Mouse (Mus musculus): ENCODE results near the gene Ptma. TPM values are rescaled to one million over a fixed set of nuclear protein-coding genes. Genes with fewer than 3 reads are reported as not detected.

The Ptma gene
- polyA plus RNA-seq, 1 experiment from 2014 or later: 2,480 TPM

DNA sequence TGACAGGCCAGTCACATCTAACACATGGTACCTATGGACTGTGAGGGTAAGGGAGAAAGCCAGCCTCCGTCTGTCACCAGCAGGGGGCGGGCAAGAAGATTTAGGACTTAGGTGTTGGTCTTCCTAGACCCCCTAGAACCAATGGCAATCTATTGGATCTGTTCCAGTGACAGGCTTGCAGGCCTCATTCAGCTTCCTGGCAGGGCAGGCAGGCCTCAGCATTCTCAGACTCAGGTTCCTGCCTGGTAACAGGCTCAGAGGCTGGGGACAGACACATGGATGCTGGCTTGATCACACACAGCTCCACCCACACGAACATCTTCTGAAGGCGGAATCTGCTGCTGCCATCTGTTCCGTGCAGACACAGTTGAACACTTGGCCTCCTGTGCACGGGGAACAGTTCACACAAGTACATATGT, 25.4 kb upstream of the Ptma start:
- Histone ChIP-seq H3K9ac (ENCODE audit: low read length) (no peak overlapping the region), H3K9me3 (replicated peaks; ENCODE audit: control insufficient read depth, low read length) (no peaks in the 10 kb centered on the region), H3K4me1 (ENCODE audit: control insufficient read depth, insufficient read depth, low read length) (peaks cover 29% of the 10 kb centered on the region), H3K36me3 (ENCODE audit: control insufficient read depth, insufficient read depth, low read length) (no peaks in the 10 kb centered on the region), H3K4me3 (ENCODE audit: low read depth, low read length) (no peak overlapping the region), H3K27ac (ENCODE audit: low read depth, low read length) (peak overlapping the region; percentile 82), H3K27me3 (replicated peaks; ENCODE audit: control insufficient read depth, insufficient read depth, low read length) (no peaks in the 10 kb centered on the region), H3K4me2 (ENCODE audit: low read length) (no peak overlapping the region)
- 32% methylated on average over 6 of the region's 6 CpGs for WGBS
- DNase-seq (ENCODE audit: low spot score): peak; percentile 83
- ATAC-seq: peak; percentile 12

GRCm38 (mm10) chr1:86501559-86501958, 25.0 kb upstream of the Ptma start:
- H3K9ac ChIP-seq (ENCODE audit: low read length): peak overlapping the region; percentile 40; the same call in 1 of the 2 replicates
- H3K4me3 ChIP-seq (ENCODE audit: low read depth, low read length): no peak overlapping the region
- peak overlapping the region; percentile 5; the same call in 1 of the 2 replicates for H3K4me2 ChIP-seq (ENCODE audit: low read length)
- peaks cover 31% of the 10 kb centered on the region for H3K4me1 ChIP-seq (ENCODE audit: control insufficient read depth, insufficient read depth, low read length)
- ATAC-seq: peak; percentile 19
- H3K27ac ChIP-seq (ENCODE audit: low read depth, low read length): peak overlapping the region; percentile 82
- DNase-seq (ENCODE audit: low spot score): peak; percentile 92
- no peaks in the 10 kb centered on the region for H3K27me3 ChIP-seq (replicated peaks; ENCODE audit: control insufficient read depth, insufficient read depth, low read length)
- no peaks in the 10 kb centered on the region for H3K9me3 ChIP-seq (replicated peaks; ENCODE audit: control insufficient read depth, low read length)
- WGBS: 0% methylated on average over 4 of the region's 4 CpGs
- no peaks in the 10 kb centered on the region for H3K36me3 ChIP-seq (ENCODE audit: control insufficient read depth, insufficient read depth, low read length)

DNA sequence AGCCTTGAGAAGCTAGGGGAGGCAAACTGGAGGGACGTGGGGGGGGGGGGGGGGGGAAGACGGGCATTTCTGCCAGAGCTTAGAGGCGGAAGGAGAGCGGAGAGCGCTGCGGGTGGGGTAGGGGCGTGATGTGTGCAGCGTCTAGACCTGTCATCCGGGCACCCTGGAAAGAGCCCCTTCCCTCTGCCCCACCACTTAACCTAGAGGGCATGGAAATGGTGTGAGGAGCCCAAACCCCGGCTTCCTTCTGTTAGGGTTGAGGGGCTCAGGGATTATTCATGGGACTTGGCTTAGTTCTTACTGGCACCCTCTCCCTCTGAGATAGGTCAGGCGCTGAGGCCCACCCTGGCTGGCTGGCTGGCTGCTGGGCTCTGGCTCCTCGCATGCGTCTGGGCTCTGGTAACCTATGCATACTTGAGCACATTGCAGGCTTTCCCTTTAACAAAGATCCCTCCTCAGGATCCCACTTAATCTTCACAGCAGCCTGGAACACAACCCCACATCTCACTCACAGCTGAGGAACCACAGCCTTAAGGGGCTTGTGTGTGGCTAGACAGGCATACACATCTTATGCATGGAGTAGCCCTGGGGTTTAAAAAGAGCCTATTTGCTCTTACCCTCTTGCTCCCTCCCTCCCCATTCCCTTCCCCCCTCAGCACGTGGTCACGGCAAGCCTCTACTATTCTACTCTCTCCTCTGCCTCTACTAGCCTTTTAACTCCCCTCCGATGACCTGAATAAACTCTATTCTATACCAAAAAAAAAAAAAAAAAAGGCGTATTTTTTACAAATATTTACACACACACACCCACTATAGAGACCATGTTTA, 24.1 kb upstream of the Ptma start:
- H3K4me1 ChIP-seq (ENCODE audit: control insufficient read depth, insufficient read depth, low read length): peaks cover 31% of the 10 kb centered on the region
- no peaks in the 10 kb centered on the region for H3K27me3 ChIP-seq (replicated peaks; ENCODE audit: control insufficient read depth, insufficient read depth, low read length)
- H3K4me2 ChIP-seq (ENCODE audit: low read length): peak overlapping the region; percentile 90; the same call in 1 of the 2 replicates
- H3K9ac ChIP-seq (ENCODE audit: low read length): peak overlapping the region; percentile 40
- DNase-seq (ENCODE audit: low spot score) (peak; percentile 27), ATAC-seq (no peak)
- no peaks in the 10 kb centered on the region for H3K9me3 ChIP-seq (replicated peaks; ENCODE audit: control insufficient read depth, low read length)
- no peak overlapping the region for H3K4me3 ChIP-seq (ENCODE audit: low read depth, low read length)
- 13% methylated on average over 14 of the region's 17 CpGs for WGBS
- H3K36me3 ChIP-seq (ENCODE audit: control insufficient read depth, insufficient read depth, low read length): no peaks in the 10 kb centered on the region
- H3K27ac ChIP-seq (ENCODE audit: low read depth, low read length): peak overlapping the region; percentile 99

DNA sequence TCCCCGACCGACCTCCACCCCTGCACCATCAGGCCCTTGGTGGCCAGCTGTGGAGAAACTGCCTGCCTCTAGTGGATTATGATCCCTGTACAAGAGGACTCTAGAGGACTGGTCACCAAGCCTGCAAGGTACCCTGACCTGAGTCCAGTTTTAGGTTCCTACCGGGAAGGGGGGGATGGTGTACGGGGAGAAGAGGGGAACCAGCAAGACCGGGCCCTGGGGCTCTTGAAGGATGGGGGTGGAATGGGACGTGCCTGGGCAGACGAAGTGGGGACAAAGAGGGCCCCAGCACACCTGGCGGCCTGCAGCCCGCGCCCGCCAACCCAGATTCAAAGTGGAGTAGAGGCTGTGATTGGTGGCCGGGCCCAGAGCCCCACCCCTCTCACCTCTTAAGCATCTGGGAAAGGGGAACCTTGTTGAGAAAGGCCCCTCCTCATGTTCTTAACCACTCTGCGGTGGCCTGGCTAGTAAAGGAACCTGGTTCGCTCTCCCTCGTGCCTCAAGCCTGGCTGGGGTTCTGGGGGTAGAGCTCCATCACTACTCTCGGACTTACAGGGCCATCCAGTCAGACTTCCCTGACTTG, 23.3 kb upstream of the Ptma start:
- Histone ChIP-seq H3K36me3 (ENCODE audit: control insufficient read depth, insufficient read depth, low read length) (no peaks in the 10 kb centered on the region), H3K27me3 (replicated peaks; ENCODE audit: control insufficient read depth, insufficient read depth, low read length) (no peaks in the 10 kb centered on the region), H3K4me2 (ENCODE audit: low read length) (peak overlapping the region; percentile 90), H3K9me3 (replicated peaks; ENCODE audit: control insufficient read depth, low read length) (no peaks in the 10 kb centered on the region), H3K4me1 (ENCODE audit: control insufficient read depth, insufficient read depth, low read length) (peaks cover 31% of the 10 kb centered on the region), H3K27ac (ENCODE audit: low read depth, low read length) (peak overlapping the region; percentile 99), H3K4me3 (ENCODE audit: low read depth, low read length) (peak overlapping the region; percentile 44), H3K9ac (ENCODE audit: low read length) (peak overlapping the region; percentile 89)
- WGBS: 10% methylated on average over 16 of the region's 16 CpGs
- ATAC-seq (peak; percentile 4), DNase-seq (ENCODE audit: low spot score) (peak; percentile 53)

GRCm38 (mm10) chr1:86503906-86504696, 22.4 kb upstream of the Ptma start:
- Histone ChIP-seq H3K27me3 (replicated peaks; ENCODE audit: control insufficient read depth, insufficient read depth, low read length) (no peaks in the 10 kb centered on the region), H3K4me2 (ENCODE audit: low read length) (peak overlapping the region; percentile 90), H3K4me3 (ENCODE audit: low read depth, low read length) (peak overlapping the region; percentile 44), H3K27ac (ENCODE audit: low read depth, low read length) (peak overlapping the region; percentile 99), H3K9ac (ENCODE audit: low read length) (peak overlapping the region; percentile 89), H3K36me3 (ENCODE audit: control insufficient read depth, insufficient read depth, low read length) (no peaks in the 10 kb centered on the region), H3K4me1 (ENCODE audit: control insufficient read depth, insufficient read depth, low read length) (peaks cover 31% of the 10 kb centered on the region), H3K9me3 (replicated peaks; ENCODE audit: control insufficient read depth, low read length) (no peaks in the 10 kb centered on the region)
- DNase-seq (ENCODE audit: low spot score) (peak; percentile 96), ATAC-seq (peak; percentile 87)
- under 1% methylated on average over 54 of the region's 64 CpGs for WGBS

- H3K4me2 ChIP-seq (ENCODE audit: low read length): peak overlapping the region; percentile 90
- peak overlapping the region; percentile 89 for H3K9ac ChIP-seq (ENCODE audit: low read length)
- H3K4me3 ChIP-seq (ENCODE audit: low read depth, low read length): peak overlapping the region; percentile 44
- H3K27ac ChIP-seq (ENCODE audit: low read depth, low read length): peak overlapping the region; percentile 99
- no peaks in the 10 kb centered on the region for H3K9me3 ChIP-seq (replicated peaks; ENCODE audit: control insufficient read depth, low read length)
- H3K27me3 ChIP-seq (replicated peaks; ENCODE audit: control insufficient read depth, insufficient read depth, low read length): no peaks in the 10 kb centered on the region
- peaks cover 36% of the 10 kb centered on the region for H3K4me1 ChIP-seq (ENCODE audit: control insufficient read depth, insufficient read depth, low read length)
- ATAC-seq (no peak), DNase-seq (ENCODE audit: low spot score) (peak; percentile 35)
- 15% methylated on average over 19 of the region's 19 CpGs for WGBS
- no peaks in the 10 kb centered on the region for H3K36me3 ChIP-seq (ENCODE audit: control insufficient read depth, insufficient read depth, low read length)
These were observed 21.7 kb upstream of the Ptma start for GRCm38 (mm10) chr1:86504697-86505421.

GRCm38 (mm10) chr1:86505461-86505860, 21.1 kb upstream of the Ptma start:
- Histone ChIP-seq H3K27ac (ENCODE audit: low read depth, low read length) (peak overlapping the region; percentile 99), H3K36me3 (ENCODE audit: control insufficient read depth, insufficient read depth, low read length) (no peaks in the 10 kb centered on the region), H3K9me3 (replicated peaks; ENCODE audit: control insufficient read depth, low read length) (no peaks in the 10 kb centered on the region), H3K27me3 (replicated peaks; ENCODE audit: control insufficient read depth, insufficient read depth, low read length) (no peaks in the 10 kb centered on the region), H3K4me1 (ENCODE audit: control insufficient read depth, insufficient read depth, low read length) (peaks cover 36% of the 10 kb centered on the region), H3K9ac (ENCODE audit: low read length) (peak overlapping the region; percentile 89), H3K4me3 (ENCODE audit: low read depth, low read length) (no peak overlapping the region), H3K4me2 (ENCODE audit: low read length) (peak overlapping the region; percentile 90)
- ATAC-seq (no peak), DNase-seq (ENCODE audit: low spot score) (peak; percentile 46)
- WGBS: 60% methylated on average over 1 of the region's 1 CpGs

DNA sequence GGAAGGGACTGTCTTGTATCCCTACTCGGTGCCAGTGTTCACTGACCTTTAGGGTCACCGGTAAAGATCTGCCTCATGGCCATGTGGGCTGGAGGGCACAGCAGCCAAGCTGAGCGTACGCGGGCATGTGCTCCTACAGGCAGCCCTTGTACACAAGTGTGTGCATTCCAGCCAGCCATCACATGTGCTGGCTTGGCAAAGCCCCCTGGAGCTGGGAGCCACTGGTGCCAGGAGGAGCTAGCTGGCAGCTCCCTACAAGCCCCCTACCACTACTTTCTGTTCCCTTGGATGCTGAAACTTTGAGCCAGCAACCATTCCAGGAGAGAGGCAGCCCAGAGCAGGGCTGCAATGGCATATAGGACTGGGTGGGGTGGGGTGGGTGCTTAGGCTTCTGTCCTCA, 20.1 kb upstream of the Ptma start:
- Histone ChIP-seq H3K27me3 (replicated peaks; ENCODE audit: control insufficient read depth, insufficient read depth, low read length) (no peaks in the 10 kb centered on the region), H3K9ac (ENCODE audit: low read length) (peak overlapping the region; percentile 2; the same call in 1 of the 2 replicates), H3K4me3 (ENCODE audit: low read depth, low read length) (no peak overlapping the region), H3K27ac (ENCODE audit: low read depth, low read length) (peak overlapping the region; percentile 99), H3K36me3 (ENCODE audit: control insufficient read depth, insufficient read depth, low read length) (no peaks in the 10 kb centered on the region), H3K4me1 (ENCODE audit: control insufficient read depth, insufficient read depth, low read length) (peaks cover 38% of the 10 kb centered on the region), H3K4me2 (ENCODE audit: low read length) (no peak overlapping the region), H3K9me3 (replicated peaks; ENCODE audit: control insufficient read depth, low read length) (no peaks in the 10 kb centered on the region)
- 69% methylated on average over 5 of the region's 5 CpGs for WGBS
- DNase-seq (ENCODE audit: low spot score) (peak; percentile 75), ATAC-seq (no peak)
